Comparison of ENCODE assay signal across 20 mouse cellular contexts in genomic region chr17:73277770-73278169, GRCm38 (mm10).
DNase-seq lines count a peak whose midpoint lies in the region; ATAC-seq and TF ChIP-seq lines count a peak whose summit lies in the region.
"Had no signal": no experiment of that assay in that cellular context is flagged by ENCODE, and none has a peak within 500 bp of the region (broad histone marks: within the 10 kb centered on the region; RNA-seq: fewer than 3 reads in every experiment).

No protein-coding gene starts in this region.

- peak; percentile 36 for TF ChIP-seq CTCF in hindbrain, postnatal 0 days (IDR thresholded peaks at IDR 0.05; ENCODE audit: low read depth)
- TF ChIP-seq CTCF in lung, embryonic 14.5 days (IDR thresholded peaks at IDR 0.05; ENCODE audit: low read depth): peak; percentile 43

- no peaks in the 10 kb centered on the region for H3K27me3 ChIP-seq in hindbrain, postnatal 0 days (ENCODE audit: insufficient read depth, low read length)
- H3K27me3 ChIP-seq in hindbrain, embryonic 11.5 days (ENCODE audit: control insufficient read depth, insufficient read depth, low read length): no peaks in the 10 kb centered on the region
- H3K27me3 ChIP-seq in lung, embryonic 14.5 days (ENCODE audit: insufficient read depth, low read length): no peaks in the 10 kb centered on the region; the same call in 1 of the 2 replicates
- H3K27me3 ChIP-seq: forebrain, embryonic 15.5 days; heart, embryonic 13.5 days; hindbrain, embryonic 13.5 days had no signal

- no peaks in the 10 kb centered on the region for H3K9me3 ChIP-seq in hindbrain, postnatal 0 days (ENCODE audit: low read length)
- no peaks in the 10 kb centered on the region for H3K9me3 ChIP-seq in hindbrain, embryonic 11.5 days (ENCODE audit: control insufficient read depth, low read length)
- H3K9me3 ChIP-seq in lung, embryonic 14.5 days (ENCODE audit: low read depth, low read length): no peaks in the 10 kb centered on the region
- H3K9me3 ChIP-seq: forebrain, embryonic 15.5 days; G1E; heart, embryonic 13.5 days; hindbrain, embryonic 13.5 days; midbrain, embryonic 10.5 days had no signal

- H3K4me1 ChIP-seq in hindbrain, postnatal 0 days (ENCODE audit: insufficient read depth, low read length): no peaks in the 10 kb centered on the region
- no peaks in the 10 kb centered on the region for H3K4me1 ChIP-seq in hindbrain, embryonic 11.5 days (replicated peaks; ENCODE audit: control insufficient read depth, insufficient read depth, low read length)
- H3K4me1 ChIP-seq in lung, embryonic 14.5 days (ENCODE audit: insufficient read depth): no peaks in the 10 kb centered on the region
- H3K4me1 ChIP-seq: forebrain, embryonic 15.5 days; heart, embryonic 13.5 days; hindbrain, embryonic 13.5 days; midbrain, embryonic 10.5 days had no signal

- no peak overlapping the region for H3K9ac ChIP-seq in hindbrain, postnatal 0 days (replicated peaks; ENCODE audit: low read length)
- H3K9ac ChIP-seq in hindbrain, embryonic 11.5 days (ENCODE audit: low read depth, low read length): no peak overlapping the region
- H3K9ac ChIP-seq in lung, embryonic 14.5 days: no peak overlapping the region
- H3K9ac ChIP-seq: forebrain, embryonic 15.5 days; heart, embryonic 13.5 days; hindbrain, embryonic 13.5 days had no signal

- intact Hi-C loops in left cerebral cortex, postnatal 4 days (cut with DNase I): no loop called here

- H3K4me2 ChIP-seq in hindbrain, postnatal 0 days (ENCODE audit: low read depth, low read length): no peak overlapping the region
- H3K4me2 ChIP-seq in hindbrain, embryonic 11.5 days (replicated peaks; ENCODE audit: low read depth, low read length): no peak overlapping the region
- no peak overlapping the region for H3K4me2 ChIP-seq in lung, embryonic 14.5 days
- H3K4me2 ChIP-seq: forebrain, embryonic 15.5 days; heart, embryonic 13.5 days; hindbrain, embryonic 13.5 days had no signal

- no peak overlapping the region for H3K27ac ChIP-seq in hindbrain, postnatal 0 days
- H3K27ac ChIP-seq in hindbrain, embryonic 11.5 days (ENCODE audit: low read depth, low read length): no peak overlapping the region
- no peak overlapping the region for H3K27ac ChIP-seq in lung, embryonic 14.5 days (ENCODE audit: low read depth)
- H3K27ac ChIP-seq: forebrain, embryonic 15.5 days; heart, embryonic 13.5 days; hindbrain, embryonic 13.5 days; midbrain, embryonic 10.5 days had no signal

- WGBS in hindbrain, postnatal 0 days: 92% methylated on average over 4 of the region's 4 CpGs
- 92% methylated on average over 4 of the region's 4 CpGs for WGBS in hindbrain, embryonic 11.5 days
- 87% methylated on average over 4 of the region's 4 CpGs for WGBS in lung, embryonic 14.5 days

- ATAC-seq in hindbrain, postnatal 0 days: no peak
- no peak for ATAC-seq in hindbrain, embryonic 11.5 days (ENCODE audit: low FRiP score)
- ATAC-seq in lung, embryonic 14.5 days (ENCODE audit: insufficient read depth): no peak
- ATAC-seq: activated CD4-positive, CD25-positive, alpha-beta regulatory T cell, adult 4 months; forebrain, embryonic 15.5 days had no signal

- DNase-seq in hindbrain, postnatal 0 days (ENCODE audit: low spot score): no peak
- DNase-seq in hindbrain, embryonic 11.5 days (ENCODE audit: low spot score): no peak
- DNase-seq in lung, embryonic 14.5 days: no peak
- no peak for DNase-seq in lung, postnatal 25 days (ENCODE audit: low spot score)
- peak; percentile 25 for DNase-seq in ES-CJ7 (ENCODE audit: low read depth, low spot score)
- DNase-seq in naive thymus-derived CD4-positive, alpha-beta T cell, adult 2 months (ENCODE audit: low read depth): peak; percentile 31
- no peak for DNase-seq in cerebellum, postnatal 4 days (ENCODE audit: low spot score in 2 of 2)
- DNase-seq in left cerebral cortex, postnatal 4 days: no peak
- DNase-seq: cerebellum, adult 18-20 months; gastrocnemius, postnatal 10 days; kidney, adult 8-10 months; lung, adult 18-20 months; right cerebral cortex, postnatal 14 days had no signal

- H3K4me3 ChIP-seq in hindbrain, postnatal 0 days (ENCODE audit: low read length): no peak overlapping the region
- no peak overlapping the region for H3K4me3 ChIP-seq in hindbrain, embryonic 11.5 days (ENCODE audit: low read depth, low read length)
- no peak overlapping the region for H3K4me3 ChIP-seq in lung, embryonic 14.5 days (ENCODE audit: low read depth, low read length)
- H3K4me3 ChIP-seq: forebrain, embryonic 15.5 days; heart, embryonic 13.5 days; hindbrain, embryonic 13.5 days; midbrain, embryonic 10.5 days; myocyte had no signal

- H3K36me3 ChIP-seq in hindbrain, postnatal 0 days (ENCODE audit: insufficient read depth, low read length): no peaks in the 10 kb centered on the region
- no peaks in the 10 kb centered on the region for H3K36me3 ChIP-seq in hindbrain, embryonic 11.5 days (ENCODE audit: control insufficient read depth, insufficient read depth, low read length)
- H3K36me3 ChIP-seq in lung, embryonic 14.5 days (ENCODE audit: insufficient read depth): no peaks in the 10 kb centered on the region
- H3K36me3 ChIP-seq: forebrain, embryonic 15.5 days; G1E; heart, embryonic 13.5 days; hindbrain, embryonic 13.5 days; midbrain, embryonic 10.5 days had no signal

Comparison
In these comparisons a context has a peak if more than half of its experiments do, and no peak if none do; other contexts are left out.
1. DNase-seq: peak in ES-CJ7 (single experiment) and naive thymus-derived CD4-positive, alpha-beta T cell, adult 2 months (single experiment); none in hindbrain, postnatal 0 days (single experiment), hindbrain, embryonic 11.5 days (single experiment), lung, embryonic 14.5 days (single experiment), lung, postnatal 25 days (single experiment), cerebellum, postnatal 4 days (0 of 2) and left cerebral cortex, postnatal 4 days (single experiment).